Mouse (Mus musculus): ENCODE results near the gene Sdr39u1. TPM values are rescaled to one million over a fixed set of nuclear protein-coding genes. Genes with fewer than 3 reads are reported as not detected.

Gene Sdr39u1
- 83.3 and 100 TPM in 2 replicates for total RNA-seq (2021)
- long read RNA-seq, experiment 1, transcript Sdr39u1-207 (5 exons, 867 nt): minor isoform, 7 of 70 reads
- long read RNA-seq, experiment 1, transcript Sdr39u1-201 (6 exons, 1,255 nt): major isoform, 40 of 70 reads
- long read RNA-seq, experiment 1, partial matches to known transcripts: 9 of 70 reads
- long read RNA-seq, experiment 1, other reads (novel, unspliced or antisense): 10 of 70 reads
- long read RNA-seq, experiment 2, transcript Sdr39u1-201 (6 exons, 1,255 nt): major isoform, 35 of 66 reads
- long read RNA-seq, experiment 2, transcript Sdr39u1-207 (5 exons, 867 nt): minor isoform, 9 of 66 reads
- long read RNA-seq, experiment 2, partial matches to known transcripts: 2 of 66 reads
- long read RNA-seq, experiment 2, other reads (novel, unspliced or antisense): 14 of 66 reads

GRCm38 (mm10) chr14:55899701-55900413, at the start of gene Sdr39u1:
Gene Sdr39u1 (minus strand): TSS chr14:55900293.
- DNase-seq: peak; percentile 95

GRCm38 (mm10) chr14:55946269-55946969, 46.3 kb upstream of the Sdr39u1 start:
- DNase-seq: no peak

GRCm38 (mm10) chr14:55944575-55944974, 44.5 kb upstream of the Sdr39u1 start, which contains the start of gene Cma1:
Gene Cma1 (minus strand): TSS chr14:55944675.
- no peak for DNase-seq

- DNase-seq: no peak
Measured at GRCm38 (mm10) chr14:55943601-55944000, 43.5 kb upstream of the Sdr39u1 start.

- no peak for DNase-seq
Measured at GRCm38 (mm10) chr14:55940070-55940800, 40.1 kb upstream of the Sdr39u1 start.

- DNase-seq: peak; percentile 49
Measured at GRCm38 (mm10) chr14:55933586-55933985, 33.5 kb upstream of the Sdr39u1 start.

GRCm38 (mm10) chr14:55929263-55929997, 29.3 kb upstream of the Sdr39u1 start:
- DNase-seq: no peak

GRCm38 (mm10) chr14:55926847-55927246, 26.8 kb upstream of the Sdr39u1 start:
- no peak for DNase-seq

- DNase-seq: no peak
Measured at GRCm38 (mm10) chr14:55922475-55923232, 22.6 kb upstream of the Sdr39u1 start.

GRCm38 (mm10) chr14:55918240-55919082, 18.4 kb upstream of the Sdr39u1 start:
- peak; percentile 84 for DNase-seq

- DNase-seq: peak; percentile 11
Measured at GRCm38 (mm10) chr14:55913406-55913805, 13.3 kb upstream of the Sdr39u1 start.

- no peak for DNase-seq
Measured at GRCm38 (mm10) chr14:55905518-55905917, 5.4 kb upstream of the Sdr39u1 start.

GRCm38 (mm10) chr14:55900414-55900755, 292 bp upstream of the Sdr39u1 start:
- no peak for DNase-seq

- DNase-seq: no peak
Measured at GRCm38 (mm10) chr14:55898947-55899346, 1.1 kb downstream of the Sdr39u1 start.

GRCm38 (mm10) chr14:55897671-55898070, 2.4 kb downstream of the Sdr39u1 start:
- no peak for DNase-seq

GRCm38 (mm10) chr14:55886571-55887382, 13.3 kb downstream of the Sdr39u1 start:
- no peak for DNase-seq

- peak; percentile 77 for DNase-seq
Measured at GRCm38 (mm10) chr14:55885791-55886271, 14.3 kb downstream of the Sdr39u1 start.

GRCm38 (mm10) chr14:55885114-55885790, 14.8 kb downstream of the Sdr39u1 start:
- DNase-seq: no peak
